Mouse (Mus musculus): ENCODE data around the gene Irf5. TPM values are rescaled to one million over a fixed set of nuclear protein-coding genes. Genes with fewer than 3 reads are reported as not detected.

Gene Irf5
- total RNA-seq (2021), result 1 to 10 TPM; 3.4 to 4.7 TPM

DNA sequence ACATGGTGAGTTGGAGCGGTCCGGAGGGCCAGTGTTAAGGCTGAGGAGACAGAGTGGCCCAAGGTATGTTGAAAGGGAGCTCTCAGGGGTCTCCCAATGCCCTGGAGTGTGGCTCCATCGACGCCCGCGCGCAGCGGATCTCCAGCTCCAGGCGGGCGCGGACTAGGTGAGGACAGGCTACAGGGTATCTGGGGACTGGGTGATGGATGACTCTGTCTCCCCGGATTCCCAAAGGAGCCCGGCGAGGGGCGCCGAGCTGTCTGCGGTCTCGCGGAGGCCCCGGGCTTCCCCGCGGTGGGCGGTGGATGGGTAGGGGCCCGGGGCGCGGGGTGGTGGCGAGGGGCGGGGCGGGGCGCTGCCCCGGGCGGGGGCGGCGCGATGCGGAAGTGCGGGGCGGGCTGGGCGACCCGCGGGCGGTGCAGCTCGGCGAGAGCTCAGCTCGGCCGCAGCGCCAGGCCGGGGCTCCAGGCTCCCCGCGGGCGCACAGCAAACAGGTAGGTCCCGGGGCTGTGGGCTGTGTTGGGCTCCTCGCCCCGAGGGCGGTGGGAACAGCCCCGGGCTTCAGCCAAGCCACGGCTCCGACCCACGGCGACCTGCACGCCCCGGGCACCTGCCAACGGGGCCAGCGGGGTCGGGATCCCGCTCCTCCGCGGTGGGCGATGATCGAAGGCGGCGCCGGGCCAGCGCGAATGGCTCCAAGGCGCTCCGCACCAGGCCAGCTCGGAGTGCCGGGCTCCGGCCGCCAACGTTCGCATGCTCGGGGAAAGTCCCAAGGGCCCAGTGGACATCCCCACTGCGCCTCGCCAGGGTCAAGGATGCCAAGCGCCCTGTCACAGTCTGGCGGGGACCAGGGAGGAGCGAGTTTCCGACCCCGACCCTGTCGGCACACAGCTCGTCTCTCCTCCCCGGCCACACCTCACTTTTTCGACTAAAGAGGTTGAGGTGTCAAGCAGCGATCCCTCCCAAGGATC, at the start of gene Irf5:
Irf5 (plus strand) TSS at position 345 of the 971 bp plus-strand sequence.
- peak; percentile 35 to 50 for DNase-seq
- intact Hi-C loops (cut with DNase I), result no loop called here

DNA sequence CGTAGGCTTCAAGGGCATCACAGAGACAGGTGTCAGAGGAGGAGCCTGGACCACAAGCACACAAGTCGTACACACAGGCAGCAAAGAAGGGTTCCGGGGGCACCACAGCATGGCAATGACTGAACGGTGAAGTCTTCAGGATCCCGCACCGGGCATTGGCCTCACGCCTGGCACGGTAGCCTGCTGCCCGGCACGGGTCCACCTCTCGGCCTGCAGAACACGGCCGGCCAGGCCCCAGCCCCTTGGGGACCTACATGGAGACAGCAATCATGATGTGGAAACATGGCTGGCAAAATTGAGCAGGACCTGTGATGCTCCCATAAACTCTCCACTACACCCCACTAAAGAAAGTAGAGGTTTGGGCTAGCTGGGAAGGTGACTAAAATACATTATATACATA, 43.7 kb upstream of the Irf5 start:
- intact Hi-C loops (cut with DNase I), result no loop called here
- DNase-seq, result no peak

DNA sequence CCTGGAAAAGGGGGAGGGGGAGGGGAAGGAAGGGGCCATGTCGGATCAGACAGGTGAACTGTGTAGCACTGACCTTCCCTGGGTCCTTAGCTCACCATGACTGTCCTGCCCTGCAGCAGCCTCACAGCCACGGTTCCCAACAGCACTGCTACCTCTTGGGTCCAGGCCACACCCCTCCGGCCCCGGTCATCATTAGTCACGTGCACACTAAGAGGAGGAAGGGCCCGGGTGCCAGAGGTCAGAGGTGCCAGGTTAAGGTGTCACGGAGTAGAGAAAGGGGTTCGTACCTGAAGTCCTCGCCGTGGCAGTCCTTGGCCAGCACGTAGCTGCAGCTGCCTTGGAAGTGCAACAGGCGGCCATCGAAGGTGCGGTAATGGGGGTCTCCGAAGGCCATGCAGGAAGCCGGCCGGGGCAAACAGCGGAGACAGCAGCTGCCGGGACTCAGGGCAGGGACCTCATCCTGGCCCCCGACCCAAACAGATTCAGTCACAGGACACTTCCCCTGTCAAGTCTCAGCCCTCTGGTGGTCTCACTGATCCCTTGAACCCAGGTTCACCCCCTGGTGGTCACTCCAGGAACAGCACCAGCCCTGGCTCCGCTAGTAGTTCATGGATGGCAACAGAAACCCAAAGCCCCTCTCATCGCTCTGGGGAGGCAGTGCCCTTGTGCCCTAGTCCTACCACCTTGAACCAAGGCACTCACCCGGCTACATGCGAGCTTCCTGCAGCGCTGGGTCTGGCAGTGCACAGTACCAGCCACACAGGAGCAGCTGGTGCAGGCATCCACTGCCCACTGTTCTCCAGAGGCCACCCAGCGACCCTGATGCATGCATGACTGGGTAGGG, 41.5 kb upstream of the Irf5 start:
- DNase-seq, result peak; percentile 68 to 84
- intact Hi-C loops (cut with DNase I), result loop anchor here (5.0 kb wide), 2 partner anchors 93 to 183 kb away; no protein-coding TSS in a partner anchor

DNA sequence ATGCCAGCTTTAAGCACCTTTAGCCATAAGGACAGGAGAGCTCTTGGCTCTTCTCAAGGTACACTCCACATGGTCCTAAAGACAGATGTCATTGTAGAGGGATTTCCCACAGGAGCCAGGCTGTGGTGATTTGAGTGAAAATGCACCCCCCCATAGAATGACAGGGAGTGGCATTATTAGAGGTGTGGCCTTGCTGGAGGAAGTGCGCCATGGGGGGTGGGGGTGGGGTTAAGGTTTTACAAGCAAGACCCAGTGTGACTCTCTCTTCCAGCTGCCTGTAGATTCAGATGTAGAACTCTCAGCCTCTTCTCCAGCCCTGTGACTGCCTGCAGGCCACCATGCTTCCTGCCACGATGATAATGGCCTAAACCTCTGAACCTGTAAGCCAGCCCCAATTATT, 40.5 kb upstream of the Irf5 start:
- no peak for DNase-seq
- intact Hi-C loops (cut with DNase I), result loop anchor here (5.0 kb wide), 2 partner anchors 94 to 184 kb away; no protein-coding TSS in a partner anchor

DNA sequence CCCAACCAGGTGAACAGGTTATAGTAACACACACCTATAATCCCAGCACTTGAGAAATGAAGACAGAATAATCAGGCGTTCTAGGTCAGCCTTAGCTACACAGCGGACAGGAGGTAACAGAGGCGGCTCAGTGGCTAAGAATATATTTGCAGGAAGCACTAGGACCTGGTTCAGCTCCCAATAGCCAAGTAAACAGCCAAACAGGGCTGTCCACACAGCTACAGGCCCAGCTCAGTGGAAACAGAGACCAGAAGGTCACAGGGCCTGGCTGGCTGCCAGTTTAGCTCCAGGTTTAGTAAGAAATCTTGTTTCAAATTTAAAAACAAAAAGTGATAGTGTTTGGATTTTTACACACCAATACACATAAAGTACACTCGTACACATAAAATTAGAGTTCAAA, 32.3 kb upstream of the Irf5 start:
- DNase-seq, result peak; percentile 17 to 35
- intact Hi-C loops (cut with DNase I), result no loop called here

DNA sequence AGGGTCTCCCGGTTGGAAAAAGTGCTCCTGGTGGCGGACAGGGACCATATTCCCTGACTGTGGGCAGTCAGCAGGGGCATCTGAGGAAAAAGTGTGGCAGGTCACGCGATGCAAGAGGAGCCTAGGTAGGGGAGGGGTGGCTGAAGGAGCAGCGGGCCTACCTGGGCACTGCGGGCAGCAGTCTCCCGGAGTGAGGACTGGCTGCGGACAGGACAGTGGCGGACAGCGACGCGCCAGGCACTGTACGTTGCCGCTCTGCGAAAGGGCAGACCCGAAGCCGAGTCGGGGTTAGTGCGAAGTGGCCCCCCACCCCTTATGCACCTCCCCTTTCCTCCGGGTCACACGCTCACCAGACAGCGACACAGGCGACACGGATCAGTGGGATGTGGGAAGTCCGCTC, 30.2 kb upstream of the Irf5 start:
- no peak for DNase-seq
- intact Hi-C loops (cut with DNase I), result no loop called here

DNA sequence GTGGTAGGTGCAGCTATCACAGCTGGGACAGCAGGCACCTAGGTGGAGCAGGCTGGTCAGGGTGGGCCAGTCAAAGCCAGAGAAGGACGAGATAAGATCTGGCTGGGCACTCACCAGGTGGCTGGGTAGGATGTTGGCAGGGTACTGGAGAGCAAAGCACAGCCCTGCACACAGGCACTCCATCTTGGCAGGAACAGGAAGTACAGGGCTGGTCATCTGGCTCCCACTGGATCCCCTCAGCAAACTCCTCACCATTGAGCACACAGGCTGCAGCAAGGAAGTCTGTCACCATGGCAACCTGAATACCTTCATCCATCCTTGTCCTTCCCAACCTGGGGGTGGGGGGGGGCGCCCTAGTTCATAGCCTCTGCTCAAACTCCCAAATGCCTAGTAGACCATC, 28.6 kb upstream of the Irf5 start:
- intact Hi-C loops (cut with DNase I), result no loop called here

DNA sequence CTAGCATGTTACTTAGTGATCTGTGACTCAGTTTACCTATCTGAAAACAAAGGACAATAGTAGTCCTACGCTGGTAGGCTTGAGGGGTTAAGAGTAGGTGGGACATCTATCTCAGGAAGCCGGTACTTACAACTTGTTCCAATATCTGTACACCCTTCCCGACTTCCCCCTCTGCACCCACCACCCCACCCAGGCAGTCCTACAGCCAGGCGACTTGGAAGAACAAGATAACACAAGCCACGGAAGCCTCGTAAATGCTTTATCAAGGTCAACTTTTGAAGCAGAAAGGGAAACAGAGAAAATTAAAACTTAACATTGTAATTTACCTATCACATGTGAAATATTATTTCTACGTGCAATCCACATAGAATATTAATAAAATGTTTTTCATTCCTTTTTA, 26.2 kb upstream of the Irf5 start:
- DNase-seq, result no peak
- intact Hi-C loops (cut with DNase I), result no loop called here

More for the DNA sequence above, 28.6 kb upstream of the Irf5 start:
- DNase-seq, result no peak

DNA sequence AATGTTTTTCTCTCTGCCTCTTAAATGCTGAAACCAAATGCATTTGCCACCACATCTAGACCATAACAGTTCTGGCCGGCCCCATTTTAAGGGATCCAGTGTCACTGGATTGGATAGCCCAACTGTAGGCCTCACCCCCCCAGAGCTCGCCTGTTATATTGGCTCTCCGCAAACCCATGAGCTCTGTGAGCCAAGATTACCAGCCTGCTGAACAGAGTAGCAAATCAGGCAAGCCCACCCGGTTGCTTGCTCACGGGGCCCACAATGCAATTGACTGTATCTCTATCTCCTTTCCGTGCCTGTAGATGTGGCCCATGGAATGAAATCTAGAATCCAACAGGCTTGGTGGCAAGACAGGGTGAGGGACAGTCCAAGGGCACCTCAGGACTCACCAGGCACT, 25.6 kb upstream of the Irf5 start:
- DNase-seq, result no peak
- intact Hi-C loops (cut with DNase I), result no loop called here

DNA sequence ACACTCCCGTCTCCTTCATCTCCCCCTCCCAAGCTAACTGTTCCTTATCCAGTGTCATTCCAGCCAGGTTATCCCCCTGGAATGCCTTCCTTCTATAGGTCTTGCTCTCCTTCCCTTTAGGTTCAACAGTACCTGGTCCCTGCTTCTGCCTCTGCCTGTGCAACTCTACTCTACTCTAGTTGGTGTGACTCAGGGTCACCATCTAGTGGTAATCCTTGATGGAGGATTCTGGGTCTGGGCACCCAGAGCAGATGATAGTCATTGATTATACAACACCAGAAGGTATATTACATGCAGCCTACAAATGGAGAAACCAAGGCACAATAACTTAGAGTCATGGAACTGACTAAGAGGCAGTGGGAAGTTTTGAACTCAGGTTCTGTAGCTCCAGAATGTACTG, 24.8 kb upstream of the Irf5 start:
- intact Hi-C loops (cut with DNase I), result no loop called here
- DNase-seq, result no peak

DNA sequence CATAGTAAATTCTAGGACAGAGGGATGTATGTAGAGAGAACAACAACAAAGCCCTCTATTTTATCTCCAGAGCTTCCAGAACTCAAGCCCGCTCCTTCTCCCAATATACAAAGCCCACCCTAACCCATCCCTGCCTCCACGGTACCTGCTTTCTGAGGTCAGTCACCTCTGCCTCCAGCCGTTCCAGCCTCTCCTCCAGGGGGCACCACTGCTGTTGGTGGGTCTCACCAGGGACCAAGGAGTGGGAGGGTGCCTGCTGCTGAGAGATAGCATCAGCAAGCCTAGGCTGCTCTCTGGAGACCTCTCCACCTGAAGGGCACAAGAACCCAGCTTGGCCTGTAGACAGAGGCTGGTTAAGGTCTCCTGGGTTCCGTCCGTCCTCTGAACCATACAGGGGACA, 20.9 kb upstream of the Irf5 start:
- no peak for DNase-seq
- intact Hi-C loops (cut with DNase I), result no loop called here

DNA sequence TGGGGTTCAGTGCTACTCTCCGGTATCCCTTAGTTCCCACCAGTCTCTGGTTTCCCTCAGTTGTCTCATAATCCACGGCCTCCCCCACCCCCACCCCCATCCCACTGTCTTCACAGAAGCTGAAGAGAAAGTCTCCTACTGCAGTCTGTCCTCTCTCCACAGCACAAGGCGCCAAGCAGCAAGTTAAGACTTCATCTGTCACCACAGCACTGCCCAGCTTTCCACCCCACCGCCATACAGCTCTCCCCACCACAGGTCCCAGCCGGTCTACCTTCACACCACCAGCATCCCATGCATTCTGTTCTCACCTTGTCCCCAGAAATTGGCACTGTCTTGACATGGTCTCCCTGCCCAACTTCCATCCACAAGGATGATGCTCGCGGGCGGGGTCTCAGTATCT, 19.6 kb upstream of the Irf5 start:
- intact Hi-C loops (cut with DNase I), result no loop called here
- no peak for DNase-seq

DNA sequence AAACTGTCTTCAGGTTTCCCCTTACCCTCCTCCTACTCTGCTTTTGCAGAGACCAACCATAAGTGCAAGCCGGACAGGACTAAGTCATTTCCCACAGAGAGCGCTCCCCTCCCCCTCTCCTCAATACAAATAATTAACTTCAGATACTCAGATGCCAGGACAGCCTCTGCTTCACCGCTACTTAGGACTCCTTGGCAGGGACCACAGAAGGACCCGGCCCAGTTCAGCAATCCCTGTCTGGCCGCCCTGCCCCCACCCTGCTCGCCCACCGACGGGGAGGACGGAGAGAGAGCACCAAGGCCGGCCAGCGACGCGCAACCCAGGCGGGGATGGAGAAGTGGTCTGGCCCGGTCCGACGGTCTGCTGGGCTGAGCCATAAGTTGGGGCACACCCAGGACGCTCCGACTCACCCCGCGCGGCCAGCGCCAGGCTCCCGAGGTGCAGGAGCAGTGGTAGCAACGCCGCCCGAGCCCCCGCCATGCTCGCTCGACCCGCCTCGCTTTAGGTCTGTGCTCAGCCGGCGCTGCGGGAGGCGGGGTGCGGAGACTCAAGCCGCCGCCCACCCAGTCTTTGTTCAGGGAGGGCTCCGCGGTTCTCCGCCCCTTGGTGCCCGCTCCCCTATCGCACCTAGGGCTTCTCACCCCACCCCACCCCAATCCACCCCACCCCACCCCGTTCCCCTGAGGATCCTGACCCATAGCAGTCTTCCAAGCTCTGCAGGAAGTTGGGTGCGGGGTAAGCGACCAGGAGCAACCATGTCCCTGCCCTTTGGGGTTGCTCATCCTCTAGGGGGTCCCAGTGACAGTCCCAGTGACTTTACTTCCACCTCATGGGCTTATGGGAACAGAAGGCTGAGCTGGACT, 18.7 kb upstream of the Irf5 start, which contains the start of gene Kcp:
Kcp (minus strand) TSS at position 506 of the 863 bp plus-strand sequence.
- peak in 1 of 2 experiments; percentile 41 for DNase-seq
- intact Hi-C loops (cut with DNase I), result no loop called here

DNA sequence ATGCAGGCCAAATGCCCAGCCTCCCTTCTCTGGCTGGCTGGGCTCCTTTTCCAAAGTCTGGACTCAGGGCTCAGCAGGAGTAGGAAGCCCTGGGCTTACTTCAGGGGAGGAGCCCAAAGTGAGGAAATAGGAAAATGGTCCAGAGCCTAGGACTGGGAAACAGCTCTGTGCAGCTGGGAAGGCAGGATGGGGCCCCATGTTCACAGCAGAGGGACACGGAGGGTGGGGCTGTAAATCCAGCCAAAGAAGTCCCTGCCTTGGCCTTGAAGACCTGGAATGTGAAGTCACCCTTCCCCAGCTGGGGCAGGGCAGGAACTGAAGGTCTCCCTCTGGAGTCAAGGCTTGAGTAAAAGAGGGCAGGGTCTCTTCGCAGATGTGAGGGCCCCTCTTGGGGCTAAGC, 17.3 kb upstream of the Irf5 start:
- intact Hi-C loops (cut with DNase I), result no loop called here
- peak; percentile 52 to 62 for DNase-seq

DNA sequence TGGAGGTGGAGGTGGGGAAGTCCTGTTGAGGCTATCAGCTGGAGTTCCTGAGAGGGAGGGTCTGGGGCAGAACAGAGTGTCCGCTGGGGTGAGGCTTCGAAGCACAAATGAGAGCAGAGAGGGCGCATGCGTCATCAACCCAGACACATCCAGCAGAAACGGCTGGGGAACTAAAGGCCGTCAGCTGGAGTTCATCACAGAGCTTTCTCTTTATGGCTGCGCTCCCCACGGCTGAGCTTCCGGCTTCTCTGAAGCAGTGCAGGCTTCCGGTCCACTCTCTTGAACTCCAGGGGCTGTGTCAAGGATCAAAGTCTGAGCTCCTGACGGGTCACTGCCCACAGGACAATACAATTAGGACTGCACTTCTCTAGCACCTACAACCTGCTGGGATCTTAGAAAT, 13.1 kb upstream of the Irf5 start:
- intact Hi-C loops (cut with DNase I), result no loop called here
- peak; percentile 70 to 72 for DNase-seq

DNA sequence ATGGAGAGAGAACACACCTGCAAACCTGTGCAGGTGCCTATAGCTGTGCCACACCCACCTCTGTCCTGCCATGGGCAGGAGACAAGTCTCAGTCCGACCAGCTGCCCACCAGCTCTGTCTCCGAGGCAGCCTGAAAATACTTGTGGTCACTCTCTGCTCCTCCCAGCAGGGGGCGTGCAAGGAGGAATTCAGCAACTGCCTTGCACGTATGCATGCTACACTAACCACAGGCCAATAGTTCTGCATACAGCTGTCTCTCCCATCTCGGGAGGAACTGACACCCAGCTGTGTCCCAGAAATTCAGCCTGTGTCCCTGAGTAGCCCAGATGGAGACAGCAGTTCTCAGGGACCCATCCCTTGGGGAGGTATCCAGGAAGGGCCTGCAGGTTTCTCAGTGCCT, 9.3 kb upstream of the Irf5 start:
- intact Hi-C loops (cut with DNase I), result loop anchor here (2.0 kb wide), 1 partner anchor 132 kb away; no protein-coding TSS in a partner anchor
- DNase-seq, result peak; percentile 80 to 88

DNA sequence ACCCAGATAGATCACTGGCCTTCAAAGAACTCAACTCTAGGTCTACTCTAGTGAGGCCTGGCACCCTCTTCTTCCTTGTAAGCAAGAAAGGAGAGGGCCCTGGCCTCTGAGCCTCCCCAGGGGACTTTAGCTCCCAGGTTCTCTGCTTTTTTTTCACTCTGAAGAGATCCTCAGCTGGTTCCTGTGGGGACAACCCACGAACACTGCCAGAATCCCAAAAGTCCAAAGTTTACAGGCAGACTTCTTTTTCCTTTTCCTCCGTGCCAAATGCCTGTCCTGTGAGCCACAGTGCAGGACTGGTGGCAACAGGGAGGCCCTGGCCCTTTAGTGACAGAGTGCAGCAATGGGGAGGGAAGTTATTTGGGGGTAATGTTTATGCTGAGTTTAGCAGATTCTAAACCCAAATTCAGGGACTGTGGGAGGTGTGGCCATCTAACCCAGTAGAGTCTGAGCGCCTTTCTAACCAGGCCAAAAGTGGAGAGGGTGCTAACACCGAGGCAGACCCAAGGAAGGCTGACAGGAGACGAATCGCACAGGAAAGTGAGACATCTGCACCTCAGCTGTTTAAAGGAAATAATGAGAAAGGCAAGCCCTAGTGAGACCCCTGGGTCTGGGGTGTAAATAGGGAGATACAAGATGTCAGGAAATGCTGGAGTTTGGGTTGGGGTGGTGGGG, 3.7 kb upstream of the Irf5 start:
- intact Hi-C loops (cut with DNase I), result no loop called here

DNA sequence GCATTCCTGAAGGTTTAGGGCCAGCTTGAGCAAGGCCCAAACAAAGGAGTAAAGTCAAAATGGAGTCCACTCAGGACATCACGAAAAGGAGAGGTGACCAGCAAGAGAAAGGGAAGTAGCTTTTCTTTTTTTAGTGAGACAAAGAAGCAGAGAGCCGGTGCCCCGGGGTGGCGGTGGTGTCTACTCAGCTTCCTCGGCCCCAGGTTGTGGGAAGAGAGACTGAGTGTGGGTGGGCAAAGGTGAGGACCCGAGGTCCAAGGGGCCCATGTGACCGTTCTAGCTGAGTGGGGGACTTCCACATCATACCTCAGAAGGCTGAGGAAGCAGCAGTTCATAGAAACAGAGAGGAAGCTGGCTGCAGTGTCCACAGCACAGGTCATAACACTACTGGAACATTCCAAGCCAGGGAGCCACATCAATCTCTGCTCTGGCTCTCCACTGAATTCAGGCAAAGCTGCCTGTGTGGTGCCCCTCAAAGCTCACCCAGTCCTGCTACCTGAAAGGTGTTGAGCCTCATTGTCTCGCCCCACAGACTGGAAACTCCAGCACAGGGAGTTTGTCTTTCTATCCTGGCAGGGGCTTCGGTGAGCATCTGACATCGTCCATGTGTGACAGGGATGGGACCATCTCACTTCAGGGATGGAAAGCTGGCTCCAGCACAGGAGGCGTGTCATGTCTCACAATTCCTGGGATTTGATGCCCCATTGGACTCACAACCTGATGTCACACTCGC, 3.0 kb upstream of the Irf5 start:
- DNase-seq, result no peak
- intact Hi-C loops (cut with DNase I), result no loop called here

More for the DNA sequence above, 3.7 kb upstream of the Irf5 start:
- DNase-seq, result no peak

DNA sequence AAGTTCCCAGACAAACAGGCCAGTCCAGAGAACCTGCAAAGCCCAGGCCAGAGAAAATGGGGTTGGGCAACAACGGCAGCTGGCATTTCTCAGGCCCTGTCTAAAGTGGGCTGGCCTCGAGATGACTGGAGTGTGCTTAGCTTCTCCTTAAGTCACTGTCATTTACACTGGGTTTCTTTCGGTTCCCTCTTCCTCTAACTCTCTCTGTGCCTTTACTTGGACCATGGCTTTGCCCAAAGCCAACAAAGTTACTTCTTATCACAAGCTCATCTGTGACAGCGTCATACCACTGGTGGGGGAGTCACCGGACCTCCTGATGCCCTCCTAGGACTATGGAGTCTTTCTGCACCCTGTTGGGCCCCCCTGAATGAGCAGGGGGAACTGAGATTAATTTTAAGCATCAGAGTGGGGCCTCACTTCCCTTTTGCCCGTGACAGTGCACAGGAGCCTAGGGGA, 2.4 kb upstream of the Irf5 start:
- intact Hi-C loops (cut with DNase I), result no loop called here

More for the DNA sequence above, 2.4 kb upstream of the Irf5 start:
- peak; percentile 73 to 78 for DNase-seq

Measured in heart, postnatal 10 days (tissue).